Mouse (Mus musculus) megakaryocyte, embryonic 14.5 days (primary cell): Measurements from ENCODE around the gene Crocc.

ENCODE experiments used
- FLI1 ChIP-seq: IDR thresholded peaks from 2 replicates; pipeline ENCODE4 v1.6.1; 2012; ENCODE audit warnings: low read length, inconsistent platforms, mixed read lengths
- GATA1 ChIP-seq: IDR thresholded peaks from 3 replicates; pipeline ENCODE4 v1.6.1; 2012; ENCODE audit warnings: mixed read lengths, low read length, inconsistent platforms, borderline replicate concordance

- TF ChIP-seq GATA1: no peak
- TF ChIP-seq FLI1: no peak
Observed at GRCm38 (mm10) chr4:141060426-141061301, at the start of gene Crocc.
